Mouse (Mus musculus) lung, embryonic 14.5 days (tissue): ENCODE results near the gene Pafah1b2. TPM values are rescaled to one million over a fixed set of nuclear protein-coding genes. Genes with fewer than 3 reads are reported as not detected.
A peak's percentile ranks its signal among the peaks of the same experiment; 100 is the strongest.

Experiments used
- ATAC-seq: fragments of 200-750 bp; cut with Nextera tagmentation; 2 replicates; pipeline ENCODE4 v1.8.0; 2017; ENCODE audit warnings: mild to moderate bottlenecking, moderate TSS enrichment, moderate library complexity; ENCODE audit not compliant: insufficient read depth
- DNase-seq: peaks from one replicate; pipeline ENCODE4 v3.0.0-alpha.2; 2015
- H3K27ac ChIP-seq: fragments of 300-500 bp; sonication (generic); 2 replicates; pipeline ENCODE4 v1.5.1; 2014; ENCODE audit warnings: low read depth, mild to moderate bottlenecking, moderate library complexity
- H3K27me3 ChIP-seq: fragments of 300-500 bp; sonication (generic); 2 replicates; pipeline ENCODE4 v1.6.1; 2014; ENCODE audit warnings: low read length, control low read depth; ENCODE audit not compliant: insufficient read depth
- H3K36me3 ChIP-seq: fragments of 300-500 bp; sonication (generic); 2 replicates; pipeline ENCODE4 v1.6.1; 2014; ENCODE audit warnings: control low read depth; ENCODE audit not compliant: insufficient read depth
- H3K4me1 ChIP-seq: fragments of 300-500 bp; sonication (generic); 2 replicates; pipeline ENCODE4 v1.6.1; 2014; ENCODE audit warnings: antibody characterized with exemption, control low read depth; ENCODE audit not compliant: insufficient read depth
- H3K4me2 ChIP-seq: fragments of 300-500 bp; sonication (generic); 2 replicates; pipeline ENCODE4 v1.6.1; 2014; ENCODE audit warnings: mild to moderate bottlenecking
- H3K4me3 ChIP-seq: fragments of 300-500 bp; sonication (generic); 2 replicates; pipeline ENCODE4 v1.5.1; 2014; ENCODE audit warnings: low read depth, low read length
- H3K9ac ChIP-seq: fragments of 300-500 bp; sonication (generic); 2 replicates; pipeline ENCODE4 v1.6.1; 2014
- H3K9me3 ChIP-seq: fragments of 300-500 bp; sonication (generic); 2 replicates; pipeline ENCODE4 v1.6.1; 2016; ENCODE audit warnings: low read depth, low read length, control low read depth
- CTCF ChIP-seq: IDR thresholded peaks from 2 replicates; pipeline ENCODE4 v1.5.1; 2016; ENCODE audit warnings: antibody characterized with exemption, low read depth
- WGBS: fragments of 180-500 bp; shearing (Covaris S2); extraction: QIAGEN DNeasy Blood & Tissue Kit; methylation state at CpG from one replicate; pipeline ENCODE4 v1.1.7; 2014; 5-methylcytosine and 5-hydroxymethylcytosine counted together
- microRNA-seq: library from miRNA; unstranded; fragments of <30 nt; microRNA quantifications from one replicate; pipeline ENCODE4, GENCODE M21; 2016; ENCODE audit warnings: borderline number of aligned reads
- polyA plus RNA-seq: library from polyadenylated mRNA; unstranded; fragments of >200 nt; fragmentation: Nextera tagmentation; extraction: Ambion mirVana; gene quantifications from 2 replicates; pipeline ENCODE4 v1.2.1, GENCODE M21; 2014

The Pafah1b2 gene
- polyA plus RNA-seq, 1 experiment from 2014 or later = 179 TPM

DNA sequence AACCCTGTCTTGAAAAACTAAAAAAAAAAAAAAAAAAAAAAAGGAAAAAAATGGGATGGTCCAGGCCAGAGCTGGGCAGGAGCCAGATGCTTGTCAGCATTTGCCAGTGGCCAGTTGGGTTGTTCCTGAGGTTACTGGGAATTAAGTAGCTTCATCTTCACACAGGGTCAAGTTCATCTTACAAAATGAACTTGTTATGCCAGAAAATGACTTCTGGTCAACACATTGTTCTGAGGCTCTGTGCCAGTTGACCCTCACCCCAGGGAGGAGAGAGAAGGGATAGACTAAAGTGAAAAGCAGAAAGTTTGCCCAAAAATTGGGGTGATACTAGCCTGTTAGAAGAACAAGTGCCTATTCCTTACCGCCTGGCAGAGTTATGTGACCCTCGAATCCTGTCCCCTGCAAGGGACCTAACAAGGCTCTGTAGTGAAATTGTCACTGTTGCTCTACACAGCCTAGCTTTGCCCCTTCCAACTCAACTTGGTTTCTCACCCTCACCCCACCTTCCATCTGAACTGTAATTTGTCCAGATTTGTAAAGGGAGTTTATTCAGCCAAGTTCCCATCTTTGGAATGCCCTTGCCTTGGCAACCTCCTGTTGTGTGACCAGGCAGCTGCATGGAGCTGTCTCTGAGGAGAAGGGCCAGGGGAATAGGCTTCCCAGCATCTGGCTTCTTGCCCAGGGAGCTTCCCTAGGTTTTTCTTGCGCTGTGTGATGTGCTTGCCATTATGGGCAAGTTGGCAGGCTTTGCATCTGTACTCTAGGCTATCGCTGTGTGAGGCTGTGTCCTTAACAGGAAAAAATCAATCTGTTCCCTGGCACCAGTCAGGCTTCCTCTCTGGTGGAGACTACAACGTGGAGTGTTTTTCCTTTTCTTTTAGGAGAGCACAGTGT, 95.2 kb downstream of the Pafah1b2 start:
- H3K4me1 ChIP-seq = no peaks in the 10 kb centered on the region
- no peaks in the 10 kb centered on the region for H3K27me3 ChIP-seq
- TF ChIP-seq CTCF = no peak
- ATAC-seq (peak; percentile 63), DNase-seq (peak; percentile 72)
- H3K4me2 ChIP-seq = no peak overlapping the region
- no peak overlapping the region for H3K9ac ChIP-seq
- no peaks in the 10 kb centered on the region for H3K9me3 ChIP-seq
- 74% methylated on average over 5 of the region's 5 CpGs for whole genome bisulfite sequencing
- no peak overlapping the region for H3K4me3 ChIP-seq
- H3K27ac ChIP-seq = peak overlapping the region; percentile 48; the same call in 1 of the 2 replicates
- peaks cover 72% of the 10 kb centered on the region for H3K36me3 ChIP-seq

DNA sequence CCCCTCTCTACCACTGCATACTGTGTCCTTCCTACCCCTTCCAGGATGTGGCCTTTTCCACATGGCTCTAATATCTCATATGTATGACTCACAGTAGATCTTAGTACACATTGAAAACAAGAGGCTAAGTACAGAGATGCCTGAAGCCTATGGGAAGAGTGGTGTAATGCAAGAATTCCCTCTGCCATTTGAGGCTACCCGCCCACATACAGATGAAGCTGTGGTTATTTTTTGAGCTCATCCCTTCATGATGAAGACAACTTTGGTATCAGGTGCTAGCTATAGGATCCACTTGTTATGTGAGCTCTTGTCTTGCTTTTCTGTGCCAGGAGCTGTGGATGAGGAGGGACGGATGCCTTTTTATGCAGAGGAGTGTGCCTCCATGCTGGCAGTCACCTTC, 96.8 kb downstream of the Pafah1b2 start:
- no peak overlapping the region for H3K27ac ChIP-seq
- TF ChIP-seq CTCF = no peak
- no peaks in the 10 kb centered on the region for H3K9me3 ChIP-seq
- ATAC-seq (no peak), DNase-seq (no peak)
- peaks cover 80% of the 10 kb centered on the region for H3K36me3 ChIP-seq
- no peak overlapping the region for H3K4me2 ChIP-seq
- H3K27me3 ChIP-seq = no peaks in the 10 kb centered on the region
- WGBS = 90% methylated on average over 2 of the region's 2 CpGs
- H3K9ac ChIP-seq = no peak overlapping the region
- H3K4me1 ChIP-seq = no peaks in the 10 kb centered on the region
- H3K4me3 ChIP-seq = no peak overlapping the region

Small RNAs within 50 kb of the gene (microRNA-seq; reads per million reads assigned to microRNA genes)
- gene Mir7087 = not detected

Other genes with a start within 250 kb of the Pafah1b2 start
- 23.2 and 26.9 TPM in 2 replicates for gene Cep164, start 184.0 kb downstream of the Pafah1b2 start, polyA plus RNA-seq
- gene Bace1, start 174.1 kb downstream of the Pafah1b2 start, polyA plus RNA-seq = 27.2 and 29.9 TPM in 2 replicates
- 18.5 and 19.2 TPM in 2 replicates for gene Pcsk7, start 106.2 kb downstream of the Pafah1b2 start, polyA plus RNA-seq
- 52.6 and 54.4 TPM in 2 replicates for gene Rnf214, start 105.8 kb downstream of the Pafah1b2 start, polyA plus RNA-seq
- gene Tagln, start 76.6 kb downstream of the Pafah1b2 start, polyA plus RNA-seq = 147 and 150 TPM in 2 replicates
- 29.9 and 34.3 TPM in 2 replicates for gene Sidt2, start 57.4 kb downstream of the Pafah1b2 start, polyA plus RNA-seq
- 14.1 and 15.7 TPM in 2 replicates for gene Sik3, start 130 bp upstream of the Pafah1b2 start, polyA plus RNA-seq
- gene Apoa1, start 215.9 kb upstream of the Pafah1b2 start, polyA plus RNA-seq = 0.80 and 2.0 TPM in 2 replicates
- not detected in 2 replicates for gene Apoc3, start 222.9 kb upstream of the Pafah1b2 start, polyA plus RNA-seq
- not detected in 2 replicates for gene Apoa4, start 228.0 kb upstream of the Pafah1b2 start, polyA plus RNA-seq